Mouse (Mus musculus) ovary, postnatal 14 days (tissue): ENCODE results near the gene Fam171a2.
"Not testable (repeated sequence)": the region's sequence is repeated elsewhere in the genome, so short reads cannot be mapped to it uniquely, and the experiment has no call there.

Experiments used
- DNase-seq: peaks from one replicate; pipeline ENCODE4 v3.0.0; 2022; ENCODE audit warnings: low spot score

The Fam171a2 gene

GRCm38 (mm10) chr11:102393719-102394420 is 53.6 kb downstream of the Fam171a2 start:
- DNase-seq, result no peak

GRCm38 (mm10) chr11:102393238-102393634 is 54.2 kb downstream of the Fam171a2 start, which contains the start of gene Rundc3a:
Gene Rundc3a (plus strand): TSS chr11:102393403.
- peak; percentile 82 for DNase-seq

- no peak for DNase-seq
Measured at GRCm38 (mm10) chr11:102392441-102393237, 54.8 kb downstream of the Fam171a2 start.

DNA sequence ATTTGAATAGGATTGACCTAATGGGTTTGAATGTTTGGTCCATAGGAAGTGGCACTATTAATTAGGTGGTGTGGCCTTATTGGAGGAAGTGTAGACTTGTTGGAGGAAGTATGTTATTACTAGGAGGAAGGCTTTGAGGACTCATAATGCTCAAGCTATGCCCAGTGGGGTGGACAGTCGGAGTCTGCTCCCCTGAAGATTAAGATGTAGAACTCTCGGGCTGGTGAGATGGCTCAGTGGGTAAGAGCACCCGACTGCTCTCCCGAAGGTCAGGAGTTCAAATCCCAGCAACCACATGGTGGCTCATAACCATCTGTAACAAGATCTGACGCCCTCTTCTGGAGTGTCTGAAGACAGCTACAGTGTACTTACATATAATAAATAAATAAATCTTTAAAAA is 58.0 kb downstream of the Fam171a2 start:
- not testable (repeated sequence) for DNase-seq
